Mouse (Mus musculus): ENCODE measurements at regions not wholly inside any gene's neighbourhood (a gene's known extent, or its start where the extent isn't known, plus 50 kb on each side); places are given as distances from the start of the nearest gene placed in this dataset.
"Not testable (repeated sequence)": the region's sequence is repeated elsewhere in the genome, so short reads cannot be mapped to it uniquely, and the experiment has no call there.

DNA sequence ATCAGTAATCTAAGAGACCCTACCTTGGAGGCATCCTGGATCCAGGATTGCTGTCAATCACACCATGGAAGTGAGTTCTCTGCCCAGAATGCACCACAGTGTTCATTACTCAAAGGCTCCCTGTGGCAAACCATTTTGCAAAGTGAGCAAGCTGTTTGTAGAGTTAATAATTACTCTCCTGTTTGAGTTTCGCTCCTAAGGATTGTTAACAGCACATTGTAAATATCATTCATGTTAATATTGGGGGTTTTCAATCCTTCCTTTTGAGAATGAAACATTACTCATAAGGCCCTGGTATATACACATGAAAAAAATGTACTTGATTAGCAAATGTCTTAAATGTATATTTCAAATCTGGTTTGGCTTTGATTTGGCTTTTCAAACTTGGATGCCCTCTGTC lies 58.1 kb upstream of the Clstn2 start:
- no peak for DNase-seq (ENCODE audit: low read depth, low spot score)

DNA sequence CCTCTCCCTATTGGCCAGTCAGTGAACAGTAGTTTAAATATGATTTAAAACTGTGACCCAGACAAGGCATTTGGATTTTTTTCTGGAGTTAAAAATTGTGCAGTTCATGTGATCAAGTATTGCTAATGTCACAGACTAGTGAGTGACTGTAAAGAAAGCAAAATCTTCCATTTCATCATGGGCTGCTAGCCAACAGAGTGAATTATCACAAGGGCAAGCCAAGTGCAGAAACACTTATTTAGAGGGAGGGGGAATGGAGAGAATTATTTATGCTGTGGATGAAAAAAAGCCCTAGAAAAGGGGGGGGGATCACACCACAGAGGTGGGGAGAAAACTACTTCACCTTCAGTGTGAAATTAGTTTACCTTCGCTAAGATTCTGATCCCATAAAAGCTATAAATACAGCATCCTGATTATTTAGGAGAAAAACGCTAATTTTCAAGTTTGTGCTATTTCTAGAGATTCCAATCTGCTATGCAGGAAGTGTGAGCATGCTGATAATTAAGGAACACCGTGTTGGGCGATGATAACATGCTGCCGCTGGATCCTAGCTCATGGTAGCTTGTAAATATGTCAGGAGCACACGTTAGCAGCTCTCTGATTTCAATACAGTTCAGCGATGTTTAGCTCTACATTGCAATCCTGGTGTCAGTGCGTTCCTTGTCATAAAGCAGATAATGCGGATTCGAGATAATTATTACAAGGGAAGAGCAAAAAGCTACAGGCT lies 62.2 kb upstream of the Clstn2 start:
- DNase-seq (ENCODE audit: low read depth, low spot score), result peak; percentile 49

DNA sequence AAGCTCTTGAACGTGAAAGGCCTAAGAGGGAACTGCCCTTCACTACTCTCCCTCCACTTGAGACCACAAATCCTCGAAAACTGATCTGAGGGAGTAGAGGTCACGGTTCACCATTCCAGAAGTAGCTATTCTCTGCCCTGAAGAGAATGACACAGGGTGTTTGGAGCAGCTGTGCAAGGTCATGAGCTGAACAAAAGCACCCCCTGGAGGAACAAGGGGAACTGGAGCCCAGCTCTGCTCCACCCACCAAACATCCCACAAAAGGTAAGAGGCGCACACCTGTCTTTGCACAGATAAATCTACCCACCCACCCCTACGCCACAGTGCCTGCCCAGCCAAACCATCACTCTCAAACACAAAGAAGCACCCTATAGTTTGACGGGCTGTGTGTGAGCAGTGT lies 90.4 kb upstream of the Clstn2 start:
- DNase-seq (ENCODE audit: low read depth, low spot score), result no peak

DNA sequence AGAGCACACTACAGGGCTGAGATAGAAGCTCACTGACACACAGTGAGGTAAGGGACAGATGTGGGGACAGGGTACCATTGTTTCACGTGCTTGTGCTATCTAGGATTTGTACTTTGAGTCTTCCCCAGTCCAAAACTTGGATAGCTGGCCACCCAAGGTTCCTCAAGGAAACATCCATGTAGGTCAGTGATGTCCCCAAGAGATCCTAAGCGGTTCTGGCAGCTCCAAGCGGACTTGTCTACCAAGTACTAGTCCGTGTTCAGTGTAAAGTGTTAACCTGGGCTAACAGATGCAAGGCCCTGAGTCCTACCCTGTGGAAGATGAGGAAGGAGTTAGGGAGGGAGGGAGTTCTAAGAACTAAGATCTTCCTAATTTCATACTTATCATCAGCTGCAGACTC lies 96.6 kb upstream of the Clstn2 start:
- DNase-seq (ENCODE audit: low read depth, low spot score), result no peak

DNA sequence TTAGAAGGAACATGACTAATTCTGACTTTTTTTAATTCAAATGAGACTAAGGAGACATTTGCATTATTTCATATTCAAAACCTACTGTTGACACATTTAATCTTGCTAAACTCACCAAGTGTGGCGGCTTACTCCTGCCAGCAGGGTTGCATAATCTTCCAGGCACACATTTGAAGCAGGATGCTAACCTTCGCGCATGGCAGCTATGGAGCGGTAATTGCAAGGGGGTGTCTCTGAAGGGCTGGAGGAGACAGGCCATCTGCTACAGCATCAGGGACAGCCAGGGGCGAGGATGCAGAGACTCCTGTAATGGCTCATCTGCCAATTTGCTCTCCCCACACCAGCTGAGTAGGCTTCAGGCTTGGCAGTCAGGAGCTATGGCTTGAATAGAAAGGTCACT lies 97.9 kb upstream of the Clstn2 start:
- DNase-seq (ENCODE audit: low read depth, low spot score), result peak; percentile 97

DNA sequence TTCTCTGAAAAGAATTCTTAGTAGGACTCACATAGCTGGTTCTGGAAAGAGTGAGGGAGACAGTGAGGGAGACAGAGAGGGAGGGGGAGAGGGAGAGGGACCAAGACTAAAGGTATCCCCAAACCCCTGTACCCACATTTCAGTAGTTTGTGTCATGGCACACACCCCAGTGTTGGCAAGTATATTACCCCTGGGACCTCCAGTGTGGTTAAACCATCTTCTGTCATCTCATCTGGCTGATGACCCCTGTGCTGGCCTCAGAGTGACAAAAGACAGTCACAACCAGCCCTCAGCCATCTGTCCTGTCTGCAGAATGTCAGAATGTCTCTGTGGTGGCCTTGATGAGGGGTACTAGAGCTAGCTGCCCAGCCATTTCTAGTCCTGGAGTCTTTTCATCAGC lies 107.6 kb upstream of the Clstn2 start:
- DNase-seq (ENCODE audit: low read depth, low spot score), result no peak

DNA sequence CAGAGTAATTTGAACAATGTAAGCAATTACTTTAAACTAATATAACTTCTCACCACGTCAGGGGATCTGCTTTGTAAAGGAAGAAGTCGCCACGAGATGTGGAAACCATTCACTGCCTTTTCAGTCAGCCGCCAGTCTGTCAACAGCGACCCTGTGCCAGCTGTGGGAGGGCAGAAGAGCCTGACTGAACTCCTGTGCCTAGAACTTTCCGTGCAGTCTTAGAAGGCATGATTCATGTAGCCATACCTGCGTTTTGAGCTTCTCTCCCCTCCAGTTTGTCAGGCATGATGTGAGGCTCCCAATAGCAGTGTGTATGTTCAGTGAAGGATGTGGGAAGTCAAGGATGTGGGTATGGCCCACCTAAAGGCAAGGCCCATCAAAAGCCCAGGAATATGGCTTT lies 109.1 kb upstream of the Clstn2 start:
- DNase-seq (ENCODE audit: low read depth, low spot score), result no peak

DNA sequence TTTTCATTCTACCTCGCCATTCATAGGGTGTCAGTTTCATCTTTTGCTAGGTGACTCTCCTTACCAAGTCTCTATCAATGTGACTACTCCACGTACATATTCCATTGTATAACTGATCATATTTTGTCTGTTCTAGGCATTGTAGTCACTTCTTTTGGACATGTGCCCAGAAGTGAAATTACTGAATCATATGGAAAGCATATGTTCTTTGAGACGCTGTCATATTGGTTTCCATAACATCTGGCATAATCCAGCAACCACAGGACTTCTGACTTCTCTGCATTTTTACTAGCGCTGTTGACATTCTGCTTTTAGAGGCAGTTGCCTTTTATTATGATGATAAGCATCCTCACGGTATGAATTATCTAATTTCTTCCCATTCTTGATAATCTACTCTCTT lies 113.9 kb upstream of the Clstn2 start:
- no peak for DNase-seq (ENCODE audit: low read depth, low spot score)

DNA sequence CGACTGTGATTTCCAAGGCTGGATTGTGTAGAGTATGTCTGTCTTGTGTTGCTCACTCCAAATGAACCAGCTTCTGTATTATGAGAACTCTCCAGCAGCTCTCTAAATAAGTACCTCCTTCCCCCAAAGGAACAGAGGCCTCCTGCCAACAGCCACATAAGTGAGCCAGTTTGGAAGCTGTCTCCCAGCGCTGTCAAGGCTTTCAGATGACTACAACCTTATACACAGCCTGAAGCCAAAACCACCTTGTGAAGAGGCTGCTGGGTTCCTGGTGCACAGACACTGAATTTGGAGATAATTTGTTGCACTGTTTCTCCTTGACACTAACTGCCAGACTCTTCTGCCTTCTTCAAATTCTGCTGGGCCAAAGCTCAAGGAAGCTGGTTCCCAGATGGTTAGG lies 125.4 kb upstream of the Clstn2 start:
- peak; percentile 77 for DNase-seq (ENCODE audit: low read depth, low spot score)

DNA sequence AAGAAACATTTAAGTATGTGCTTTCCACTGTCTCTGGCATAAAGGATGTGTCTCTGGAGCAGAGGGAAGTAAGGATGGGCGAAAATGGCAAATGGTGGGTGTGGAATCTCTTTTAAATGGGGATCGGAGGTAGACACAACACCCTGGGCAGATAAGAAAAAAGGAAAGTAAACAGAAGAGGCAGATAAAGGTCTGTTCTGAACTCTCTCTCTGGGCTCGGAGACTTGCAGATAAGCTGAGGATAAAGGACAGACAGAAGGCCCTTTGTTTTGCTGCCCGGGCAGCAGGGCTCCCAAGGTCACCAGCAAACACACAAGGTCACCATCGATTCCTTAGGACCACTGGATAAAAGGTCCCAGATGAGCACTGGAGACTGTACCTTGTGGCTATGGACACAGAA lies 122.7 kb upstream of the Nmnat3 start:
- no peak for DNase-seq (ENCODE audit: low read depth, low spot score)

DNA sequence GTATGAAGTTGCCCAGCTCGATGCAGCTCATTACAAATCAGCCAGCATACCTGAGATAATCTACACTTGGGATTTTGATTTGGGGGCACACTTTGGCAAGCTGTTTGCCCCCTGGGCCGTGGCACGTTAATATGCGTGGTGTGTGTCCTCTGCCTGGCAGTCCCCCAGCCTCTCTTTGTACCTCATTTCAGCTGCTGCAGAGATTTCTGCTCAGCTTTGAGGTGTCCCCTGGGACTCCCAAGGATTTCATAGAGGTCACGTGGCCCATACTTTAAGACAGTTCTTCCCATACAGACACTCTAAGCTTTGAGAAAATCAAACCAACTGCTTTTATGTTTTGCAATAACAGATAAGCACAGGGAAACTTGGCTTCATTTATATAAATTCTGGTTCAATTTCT lies 113.2 kb upstream of the Nmnat3 start:
- DNase-seq (ENCODE audit: low read depth, low spot score), result no peak

DNA sequence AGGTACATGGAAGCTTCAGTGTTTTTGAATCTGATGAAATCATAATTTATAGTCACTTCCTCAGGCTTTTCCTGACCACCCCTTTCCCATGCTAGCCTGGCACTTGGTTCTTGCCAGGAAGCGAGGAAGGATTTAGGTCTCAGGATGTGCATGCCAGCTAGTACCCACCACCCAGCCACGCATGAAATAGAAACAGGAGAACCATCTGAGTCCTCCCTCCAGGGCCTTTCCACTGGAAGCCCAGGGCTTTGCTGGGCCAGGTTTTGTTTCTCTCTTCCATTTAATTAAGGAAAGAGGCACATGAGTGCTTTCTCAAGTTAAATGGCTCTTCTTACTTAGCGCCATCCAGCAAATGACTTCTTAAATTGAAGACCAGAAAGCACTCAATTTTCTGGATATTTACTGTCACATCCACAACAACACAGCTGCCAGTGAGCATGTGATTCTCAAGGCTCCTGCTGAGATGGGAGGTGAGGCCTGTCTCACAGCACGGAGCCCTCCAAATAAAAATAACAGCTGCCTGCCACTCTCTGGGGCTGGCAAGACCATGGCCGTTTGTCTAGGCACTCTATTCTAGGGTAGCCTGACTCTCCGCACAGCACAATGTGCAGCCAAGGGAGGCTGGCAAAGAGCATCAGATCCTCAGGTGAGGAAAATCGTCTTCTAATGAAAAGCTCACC lies 110.4 kb upstream of the Nmnat3 start:
- DNase-seq (ENCODE audit: low read depth, low spot score), result peak; percentile 47

DNA sequence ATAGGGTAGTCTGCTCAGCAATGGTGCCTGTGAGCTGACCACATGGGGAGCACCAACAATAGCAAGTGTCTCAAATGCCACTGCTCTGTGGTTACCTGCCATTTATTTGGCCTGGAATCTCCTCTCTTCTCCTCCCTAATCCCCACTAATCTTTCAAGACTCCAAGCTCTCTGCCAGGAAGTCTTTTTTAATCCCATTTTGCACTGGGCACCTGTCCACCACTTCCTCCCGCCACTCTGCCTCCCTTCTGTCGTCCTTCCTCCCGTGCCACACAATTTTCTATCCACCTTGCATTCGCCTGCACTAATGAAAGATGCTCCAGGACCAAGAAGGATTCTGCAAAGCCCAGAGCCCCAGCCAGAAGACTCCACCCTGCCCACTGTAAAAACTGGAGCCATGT lies 106.5 kb upstream of the Nmnat3 start:
- DNase-seq (ENCODE audit: low read depth, low spot score), result peak; percentile 54

DNA sequence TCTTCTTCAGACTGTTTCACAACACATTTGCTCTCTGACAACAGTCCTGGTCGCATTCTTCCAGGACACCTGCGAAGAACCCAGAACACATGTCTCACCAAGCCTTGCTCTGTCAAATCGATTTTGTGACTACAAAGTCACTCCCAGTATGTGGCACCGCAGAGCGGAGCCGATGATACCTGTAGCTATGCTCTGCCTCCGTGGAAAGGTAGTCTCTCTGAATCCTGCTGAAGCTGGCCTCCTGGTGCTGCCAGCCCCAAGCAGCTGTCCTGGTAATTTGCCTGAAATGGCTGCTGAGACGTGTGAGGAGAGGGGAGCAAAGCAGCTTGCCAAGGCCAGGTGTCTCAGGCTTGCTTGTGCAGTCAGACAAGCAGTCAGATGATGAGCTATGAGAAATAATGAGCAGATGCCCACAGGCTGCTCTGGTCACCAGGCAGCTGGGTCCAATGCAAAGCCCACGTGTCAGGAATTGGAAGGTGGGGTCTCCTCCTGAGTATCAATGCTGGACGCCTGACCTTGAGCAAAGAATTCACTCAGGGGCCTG lies 100.4 kb upstream of the Nmnat3 start:
- peak; percentile 21 for DNase-seq (ENCODE audit: low read depth, low spot score)

DNA sequence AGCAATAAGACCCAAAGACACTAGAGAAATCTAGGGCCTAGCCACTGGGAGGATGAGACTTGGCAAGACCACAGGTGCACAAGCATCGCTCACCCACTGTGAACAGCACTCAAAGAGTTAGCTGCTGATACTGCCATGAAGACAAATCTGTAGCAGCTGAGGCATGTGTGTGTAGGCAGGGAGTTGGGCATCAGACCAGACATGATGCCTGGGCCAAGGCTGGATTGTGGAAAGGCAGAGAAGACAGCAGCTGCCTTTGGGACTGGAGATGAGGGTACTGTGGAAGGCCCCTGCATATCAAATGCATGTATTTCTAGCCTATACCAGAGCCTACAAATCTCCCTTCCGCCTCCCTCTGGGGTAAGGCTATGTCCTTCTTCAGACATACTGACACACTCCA lies 92.9 kb upstream of the Nmnat3 start:
- peak; percentile 87 for DNase-seq (ENCODE audit: low read depth, low spot score)

DNA sequence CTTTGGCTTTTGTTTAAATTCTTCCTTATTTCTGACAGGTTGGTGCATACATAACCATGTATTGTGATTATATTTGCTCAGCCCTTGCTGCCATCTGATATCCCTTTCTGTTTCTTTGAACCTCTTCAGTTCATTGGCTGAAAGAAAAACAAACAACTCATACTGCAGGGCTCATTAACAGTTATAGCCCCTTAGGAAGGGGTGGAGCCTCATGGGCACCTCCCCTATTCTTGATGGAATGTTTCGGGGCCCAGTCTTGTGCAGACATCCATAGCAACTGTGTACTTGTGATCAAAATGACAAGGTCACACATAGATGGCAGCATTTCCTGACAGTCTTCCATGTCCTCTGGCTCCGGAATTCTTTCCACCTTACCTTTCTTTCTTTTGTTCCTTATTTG lies 68.4 kb upstream of the Nmnat3 start:
- DNase-seq (ENCODE audit: low read depth, low spot score), result no peak

DNA sequence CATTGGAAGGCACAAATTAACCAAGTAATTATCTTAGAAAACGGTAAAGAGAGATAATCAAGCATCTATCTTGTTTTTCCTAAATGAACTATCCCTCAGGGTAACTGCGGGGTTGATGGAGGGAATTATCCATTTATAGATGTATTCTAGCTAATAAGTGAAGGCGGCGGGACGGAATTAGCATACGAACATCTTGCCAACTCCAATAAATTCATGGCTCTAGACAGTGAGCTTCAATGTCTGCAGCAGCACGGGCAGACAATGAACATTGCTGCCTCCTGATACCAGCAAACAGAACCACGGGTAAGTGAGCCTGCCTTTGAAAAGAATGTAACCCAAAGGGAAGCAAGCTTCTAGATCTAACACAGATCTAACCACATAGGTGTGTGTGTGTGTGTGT lies 66.9 kb upstream of the Nmnat3 start:
- DNase-seq (ENCODE audit: low read depth, low spot score), result peak; percentile 35

DNA sequence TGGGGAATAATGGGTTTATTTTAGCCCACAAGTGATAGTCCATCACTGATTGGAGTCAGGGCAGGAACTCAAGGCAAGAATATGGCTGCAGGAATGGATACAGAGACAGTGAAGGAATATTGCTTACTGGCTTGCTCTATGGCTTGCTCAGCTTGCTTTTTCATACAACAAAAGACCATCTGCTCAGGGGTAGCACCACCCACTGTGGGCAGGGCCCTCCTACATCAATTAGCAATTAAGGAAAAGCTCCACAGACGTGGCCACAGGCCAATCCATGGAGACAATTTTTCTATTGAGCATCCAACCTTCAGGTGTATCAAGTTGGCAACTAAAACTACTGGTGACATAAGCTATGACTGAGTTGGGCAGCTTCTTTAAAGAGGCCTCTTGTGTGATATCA lies 65.5 kb upstream of the Nmnat3 start:
- no peak for DNase-seq (ENCODE audit: low read depth, low spot score)

DNA sequence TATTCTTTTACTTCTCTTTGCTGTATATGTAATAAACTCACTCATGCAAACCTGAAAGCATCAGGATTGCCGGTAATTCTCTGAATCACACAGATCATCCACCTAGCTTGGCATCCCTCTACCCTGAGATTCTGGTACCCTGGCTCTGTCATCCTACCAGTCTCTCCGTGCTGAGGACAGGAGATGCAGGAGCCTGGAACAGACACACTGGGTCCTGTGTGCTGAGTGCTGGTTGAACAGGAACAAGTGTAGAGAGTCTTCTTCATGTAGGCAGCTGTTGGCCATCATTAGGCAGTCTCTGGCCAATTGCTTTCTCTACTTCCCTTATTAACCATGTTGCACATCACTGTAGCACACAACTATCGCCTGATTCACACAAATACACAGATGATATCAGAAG lies 59.0 kb upstream of the Nmnat3 start:
- no peak for DNase-seq (ENCODE audit: low read depth, low spot score)

DNA sequence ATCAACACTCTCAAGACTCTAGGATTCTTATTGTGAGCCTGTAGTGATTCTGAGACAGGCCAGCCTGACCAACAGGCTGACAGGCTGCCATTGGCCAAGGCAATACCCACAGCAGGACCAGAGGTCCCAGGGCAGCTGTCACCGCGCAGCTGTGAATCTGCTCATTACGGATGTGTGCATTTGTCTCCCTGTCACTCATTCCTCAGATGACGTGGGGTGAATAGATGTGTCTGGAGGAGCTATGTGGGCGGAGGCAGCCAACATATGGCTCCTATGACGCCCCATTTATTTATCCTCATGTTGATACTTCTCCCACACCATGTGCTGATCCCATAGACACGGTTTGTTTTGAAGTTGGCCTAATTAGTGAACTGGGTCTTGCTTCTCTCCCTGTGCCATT lies 58.3 kb upstream of the Nmnat3 start:
- DNase-seq (ENCODE audit: low read depth, low spot score), result no peak

DNA sequence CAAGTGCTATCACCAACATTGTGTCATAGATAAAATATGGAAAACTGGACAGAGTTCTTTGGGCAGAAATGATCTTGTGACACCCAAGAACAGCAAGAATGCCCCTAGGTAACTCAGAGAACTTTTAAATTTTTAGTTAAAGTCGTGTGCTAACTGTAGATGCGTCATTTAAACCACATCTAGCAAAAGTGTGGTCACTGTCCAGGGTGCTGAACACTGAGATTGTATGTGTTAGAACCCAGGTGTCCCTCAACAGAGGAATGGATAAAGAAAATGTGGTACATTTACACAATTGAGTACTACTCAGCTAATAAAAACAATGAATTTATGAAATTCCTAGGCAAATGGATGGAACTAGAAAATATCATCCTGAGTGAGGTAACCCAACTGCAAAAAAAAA lies 52.5 kb upstream of the Nmnat3 start:
- DNase-seq (ENCODE audit: low read depth, low spot score), result not testable (repeated sequence)

Measured in brain, adult 2 months (tissue).